Mouse (Mus musculus) stomach, postnatal 0 days (tissue): Measurements from ENCODE around the gene Lpp.

Experiments used
- CTCF ChIP-seq: IDR thresholded peaks from 2 replicates; pipeline ENCODE4 v1.5.1; 2016; ENCODE audit warnings: antibody characterized with exemption, low read depth, mild to moderate bottlenecking, moderate library complexity
- EP300 ChIP-seq: optimal IDR thresholded peaks from 2 replicates; pipeline ENCODE3; 2016; ENCODE audit warnings: antibody characterized with exemption

DNA sequence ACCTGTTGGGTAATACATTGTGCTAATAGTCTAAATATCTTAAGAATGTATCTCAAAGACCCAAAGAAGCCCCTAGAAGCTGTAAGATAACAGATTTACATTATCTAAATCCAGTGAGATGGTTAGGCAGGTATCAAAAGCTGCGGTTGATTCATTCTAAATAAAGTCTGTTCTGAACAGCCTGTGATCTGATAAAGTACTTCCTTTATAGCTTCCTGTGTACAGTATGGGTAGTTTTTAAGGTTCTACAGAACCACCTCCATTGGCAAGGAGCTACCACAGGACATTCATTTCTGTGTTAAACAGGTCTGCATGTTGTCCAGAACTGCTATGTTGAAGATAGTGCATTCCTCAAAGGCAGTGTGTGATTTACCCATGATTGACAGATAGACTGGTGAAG is 554.2 kb downstream of the Lpp start:
- no peak for TF ChIP-seq CTCF
- no peak for TF ChIP-seq EP300
